Mouse (Mus musculus) myocyte (in vitro differentiated cells): ENCODE data around the gene Pde8a. TPM values are rescaled to one million over a fixed set of nuclear protein-coding genes. Genes with fewer than 3 reads are reported as not detected.
A peak's percentile ranks its signal among the peaks of the same experiment; 100 is the strongest.

Experiments used
- H3K27me3 ChIP-seq: one replicate; pipeline ENCODE4 v1.6.1; 2011; ENCODE audit not compliant: control insufficient read depth, insufficient read depth, insufficient read length
- H3K36me3 ChIP-seq: one replicate; pipeline ENCODE4 v1.6.1; 2011; ENCODE audit not compliant: control insufficient read depth, insufficient read depth
- H3K4me2 ChIP-seq: one replicate; pipeline ENCODE4 v1.6.1; 2011; ENCODE audit warnings: low read depth, control low read depth
- H3K4me3 ChIP-seq: one replicate; pipeline ENCODE4 v1.5.1; 2011; ENCODE audit warnings: mild to moderate bottlenecking, control low read depth, moderate library complexity
- H3K79me2 ChIP-seq: one replicate; pipeline ENCODE4 v1.6.1; 2011; ENCODE audit not compliant: control insufficient read depth, insufficient read depth
- H3ac ChIP-seq: one replicate; pipeline ENCODE4 v1.6.1; 2011; ENCODE audit not compliant: control insufficient read depth, insufficient read length
- CEBPB ChIP-seq: IDR thresholded peaks from 2 replicates; pipeline ENCODE4 v1.6.1; 2011; ENCODE audit warnings: mild to moderate bottlenecking, moderate library complexity; ENCODE audit not compliant: poor library complexity, insufficient read depth, severe bottlenecking
- E2F4 ChIP-seq: IDR thresholded peaks from one replicate; pipeline ENCODE4 v1.6.1; 2011; ENCODE audit warnings: mild to moderate bottlenecking, control low read depth, moderate library complexity; ENCODE audit not compliant: insufficient read depth
- MAX ChIP-seq: IDR thresholded peaks from one replicate; pipeline ENCODE4 v1.6.1; 2011; ENCODE audit warnings: low read depth, mild to moderate bottlenecking, control low read depth
- MYOD1 ChIP-seq, 3 experiments: IDR thresholded peaks; one replicate each; pipeline ENCODE4 v1.6.1; 2011; ENCODE audit warnings: control low read depth in 2 of 3, low read depth in 2 of 3, mild to moderate bottlenecking in 2 of 3, moderate library complexity in 1 of 3; ENCODE audit not compliant: insufficient read length in 2 of 3, control insufficient read depth in 1 of 3
- MYOG ChIP-seq, 3 experiments: IDR thresholded peaks; one replicate each; pipeline ENCODE4 v1.6.1; 2011; ENCODE audit warnings: control low read depth in 2 of 3, low read depth in 2 of 3, mild to moderate bottlenecking in 2 of 3; ENCODE audit not compliant: insufficient read length in 2 of 3, control insufficient read depth in 1 of 3, insufficient read depth in 1 of 3
- POLR2A ChIP-seq: IDR thresholded peaks from one replicate; pipeline ENCODE4 v1.6.1; 2011; ENCODE audit warnings: low read depth, mild to moderate bottlenecking, control low read depth, moderate library complexity; ENCODE audit not compliant: insufficient read length
- POLR2AphosphoS2 ChIP-seq: IDR thresholded peaks from one replicate; pipeline ENCODE4 v1.6.1; 2011; ENCODE audit warnings: low read depth, control low read depth; ENCODE audit not compliant: insufficient read length
- REST ChIP-seq: IDR thresholded peaks from one replicate; pipeline ENCODE4 v1.6.1; 2011; ENCODE audit warnings: mild to moderate bottlenecking, control low read depth, moderate library complexity; ENCODE audit not compliant: insufficient read depth, insufficient read length
- SRF ChIP-seq: IDR thresholded peaks from one replicate; pipeline ENCODE4 v1.6.1; 2011; ENCODE audit warnings: low read depth; ENCODE audit not compliant: control insufficient read depth, insufficient read length
- TCF12 ChIP-seq: IDR thresholded peaks from one replicate; pipeline ENCODE4 v1.6.1; 2011; ENCODE audit warnings: mild to moderate bottlenecking, control low read depth; ENCODE audit not compliant: poor library complexity, insufficient read depth, severe bottlenecking
- TCF3 ChIP-seq: IDR thresholded peaks from one replicate; pipeline ENCODE4 v1.6.1; 2011; ENCODE audit warnings: low read depth, control low read depth; ENCODE audit not compliant: insufficient read length
- USF1 ChIP-seq: IDR thresholded peaks from one replicate; pipeline ENCODE4 v1.6.1; 2011; ENCODE audit warnings: low read depth, mild to moderate bottlenecking, control low read depth, moderate library complexity
- polyA plus RNA-seq: library from polyadenylated mRNA; unstranded; fragments of >200 nt; fragmentation: generic; extraction: Trizol; gene quantifications from one replicate; pipeline ENCODE4 v1.2.1, GENCODE M21; 2012; ENCODE audit warnings: missing spikeins

The Pde8a gene
- polyA plus RNA-seq, 1 experiment = 3.5 TPM

DNA sequence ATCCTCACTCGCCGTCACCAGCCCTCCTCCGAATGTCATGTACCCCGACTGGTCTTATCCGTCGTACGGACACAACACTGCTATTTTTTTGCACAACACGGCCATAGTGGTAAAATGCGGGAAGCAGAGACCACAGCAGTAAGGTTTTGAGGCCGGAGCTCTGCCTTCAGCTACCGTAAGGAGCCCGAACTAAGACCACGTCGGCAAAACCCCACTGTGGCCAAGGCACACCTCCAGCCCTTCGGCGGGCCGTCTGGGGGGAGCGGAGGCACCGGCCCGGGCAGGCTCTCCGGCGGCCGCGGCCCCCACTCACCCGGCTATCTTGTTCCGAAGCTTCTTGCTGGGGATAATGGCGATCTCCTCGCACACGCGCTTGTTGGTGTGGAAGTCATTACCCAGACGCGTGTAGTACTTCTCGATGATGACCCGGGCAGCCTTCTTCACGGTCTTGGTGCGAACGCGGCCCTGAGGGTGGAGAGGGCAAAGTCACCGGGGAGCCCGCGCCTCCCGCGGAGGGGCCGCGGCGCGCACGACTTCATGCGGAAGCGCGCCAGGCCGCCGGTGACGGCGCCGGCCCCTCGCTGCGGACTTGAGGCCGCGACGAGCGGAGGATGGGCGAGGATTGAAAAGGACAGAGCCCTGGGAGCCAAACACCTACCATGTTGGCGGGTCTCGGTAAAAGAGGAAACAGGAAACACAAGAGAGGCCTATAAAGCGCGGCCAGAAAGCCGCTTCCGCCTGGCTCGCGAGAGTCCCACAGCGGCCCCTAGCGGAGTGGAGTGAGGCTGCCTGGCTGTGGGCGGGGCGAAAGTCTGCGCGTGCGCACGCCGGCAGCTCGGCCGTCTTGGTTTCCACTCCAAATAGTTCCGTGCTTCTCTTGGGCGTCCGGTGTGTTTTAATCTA lies 131.4 kb downstream of the Pde8a start, which contains the start of gene Rps17:
Rps17 (minus strand) TSS at position 711 of the 903 bp plus-strand sequence.
- peaks cover 46% of the 10 kb centered on the region for H3K79me2 ChIP-seq
- peaks cover 39% of the 10 kb centered on the region for H3K36me3 ChIP-seq
- H3K4me3 ChIP-seq = peak within 1 kb of the TSS; percentile 84
- no peak for TF ChIP-seq TCF12
- TF ChIP-seq SRF = no peak
- TF ChIP-seq MYOG (IDR thresholded peaks at IDR 0.05; ENCODE audit: control insufficient read depth in 1 of 3, insufficient read depth in 1 of 3, insufficient read length in 2 of 3, low read depth in 2 of 3) = no peak
- TF ChIP-seq E2F4 = peak; percentile 1
- TF ChIP-seq POLR2AphosphoS2 = no peak
- no peak for TF ChIP-seq CEBPB
- peak; percentile 70 for TF ChIP-seq POLR2A
- peak; percentile 29 for TF ChIP-seq MAX
- H3K4me2 ChIP-seq = peak within 1 kb of the TSS; percentile 100
- H3K27me3 ChIP-seq = peaks cover 4% of the 10 kb centered on the region
- peak within 1 kb of the TSS; percentile 76 for H3ac ChIP-seq

DNA sequence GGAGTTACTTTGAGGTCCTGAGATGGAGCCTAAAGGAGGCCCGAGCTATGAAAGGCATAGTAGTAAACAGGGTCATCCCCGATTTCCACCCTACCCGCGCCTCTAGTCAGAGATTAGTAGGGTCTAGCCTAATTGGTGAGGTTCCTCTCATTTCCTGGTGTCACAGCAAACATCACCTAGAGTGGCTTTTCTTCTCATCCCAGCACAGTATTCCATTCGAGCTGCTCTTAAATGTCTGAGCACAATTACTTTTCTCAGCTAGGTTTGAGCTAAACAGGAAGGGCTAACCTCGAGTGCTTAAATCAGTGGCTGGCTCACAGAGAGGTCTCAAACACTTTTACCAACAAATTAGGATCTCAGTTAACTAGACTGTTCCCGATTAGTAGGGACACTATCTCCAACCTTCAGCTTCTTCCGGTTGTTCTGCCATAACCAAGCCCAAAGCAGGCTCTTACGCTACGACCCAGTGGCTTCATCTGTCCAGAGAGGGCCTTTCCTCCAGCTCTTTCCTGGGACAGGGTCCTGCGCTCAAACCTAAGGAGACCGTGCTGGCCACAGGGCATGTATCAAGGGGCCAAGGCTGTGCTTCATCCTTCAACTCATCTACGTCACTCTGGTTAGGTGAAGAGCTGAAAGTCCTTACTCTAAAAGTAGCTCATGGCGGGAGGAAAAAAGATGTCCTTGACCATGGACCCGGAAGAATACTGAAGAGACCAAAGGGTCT lies 132.2 kb downstream of the Pde8a start:
- Histone ChIP-seq H3K4me2 (peak overlapping the region; percentile 73), H3K4me3 (peak overlapping the region; percentile 84), H3K79me2 (peaks cover 38% of the 10 kb centered on the region), H3ac (no peak overlapping the region), H3K36me3 (peaks cover 31% of the 10 kb centered on the region), H3K27me3 (peaks cover 5% of the 10 kb centered on the region)
- TF ChIP-seq POLR2AphosphoS2 (no peak), MAX (no peak), SRF (no peak)

DNA sequence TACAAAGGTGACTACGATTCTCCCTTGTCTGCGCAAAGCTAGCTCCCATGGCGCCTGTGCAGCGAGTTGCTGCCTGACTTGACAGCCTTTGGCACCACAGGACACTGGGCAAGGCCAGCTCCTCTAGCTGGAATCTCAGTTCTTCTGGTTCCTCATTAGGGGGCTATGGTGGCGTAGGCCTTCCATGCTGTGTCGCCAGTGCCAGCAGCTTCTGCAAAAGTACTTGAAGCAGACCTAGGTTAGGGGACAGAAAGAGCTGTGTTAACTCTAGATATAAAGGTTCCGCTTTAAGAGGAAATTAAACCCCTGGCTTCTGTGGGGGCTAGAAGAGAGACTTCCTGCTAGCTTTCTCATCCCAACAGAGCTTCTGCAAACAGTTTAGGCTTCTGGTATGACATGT lies 134.8 kb downstream of the Pde8a start:
- peaks cover 17% of the 10 kb centered on the region for H3K79me2 ChIP-seq
- H3ac ChIP-seq = no peak overlapping the region
- TF ChIP-seq E2F4 = no peak
- no peak for TF ChIP-seq MAX
- TF ChIP-seq MYOD1 (IDR thresholded peaks at IDR 0.05; ENCODE audit: control insufficient read depth in 1 of 3, insufficient read length in 2 of 3, low read depth in 2 of 3) = no peak
- no peak for TF ChIP-seq MYOG (IDR thresholded peaks at IDR 0.05; ENCODE audit: control insufficient read depth in 1 of 3, insufficient read depth in 1 of 3, insufficient read length in 2 of 3, low read depth in 2 of 3)
- no peak for TF ChIP-seq SRF
- no peak for TF ChIP-seq POLR2A
- no peak for TF ChIP-seq USF1
- TF ChIP-seq TCF3 = no peak
- TF ChIP-seq CEBPB = no peak
- TF ChIP-seq TCF12 = no peak
- TF ChIP-seq REST = no peak
- TF ChIP-seq POLR2AphosphoS2 = no peak
- H3K36me3 ChIP-seq = peaks cover 6% of the 10 kb centered on the region
- H3K4me2 ChIP-seq = no peak overlapping the region
- peaks cover 15% of the 10 kb centered on the region for H3K27me3 ChIP-seq
- no peak overlapping the region for H3K4me3 ChIP-seq

DNA sequence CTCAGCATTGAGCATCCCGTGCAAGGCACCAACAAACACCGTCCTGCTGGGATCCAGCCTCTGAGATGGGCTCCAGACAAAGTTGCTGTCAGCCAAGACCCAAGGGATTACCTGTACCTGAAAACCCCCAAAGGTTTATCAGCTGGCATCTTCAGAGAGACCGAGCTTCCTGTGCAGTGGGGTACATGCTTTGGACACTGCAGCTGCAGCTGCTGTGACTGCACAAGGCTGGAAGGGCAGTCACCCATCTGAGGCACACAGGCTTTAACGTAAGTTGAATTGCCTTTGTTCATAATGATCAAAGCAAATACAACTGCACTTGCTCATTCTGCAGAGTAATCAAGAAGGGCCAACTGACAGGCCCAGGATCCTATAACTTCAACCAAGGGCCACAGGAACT lies 138.4 kb downstream of the Pde8a start:
- Histone ChIP-seq H3K4me3 (no peak overlapping the region), H3K36me3 (no peaks in the 10 kb centered on the region), H3K27me3 (peaks cover 23% of the 10 kb centered on the region), H3K4me2 (no peak overlapping the region), H3ac (no peak overlapping the region), H3K79me2 (no peaks in the 10 kb centered on the region)
- TF ChIP-seq POLR2A = no peak
- TF ChIP-seq MYOG (IDR thresholded peaks at IDR 0.05; ENCODE audit: control insufficient read depth in 1 of 3, insufficient read depth in 1 of 3, insufficient read length in 2 of 3, low read depth in 2 of 3) = no peak
- no peak for TF ChIP-seq MYOD1 (IDR thresholded peaks at IDR 0.05; ENCODE audit: control insufficient read depth in 1 of 3, insufficient read length in 2 of 3, low read depth in 2 of 3)
- no peak for TF ChIP-seq REST
- TF ChIP-seq E2F4 = no peak
- TF ChIP-seq TCF12 = no peak
- TF ChIP-seq USF1 = no peak

DNA sequence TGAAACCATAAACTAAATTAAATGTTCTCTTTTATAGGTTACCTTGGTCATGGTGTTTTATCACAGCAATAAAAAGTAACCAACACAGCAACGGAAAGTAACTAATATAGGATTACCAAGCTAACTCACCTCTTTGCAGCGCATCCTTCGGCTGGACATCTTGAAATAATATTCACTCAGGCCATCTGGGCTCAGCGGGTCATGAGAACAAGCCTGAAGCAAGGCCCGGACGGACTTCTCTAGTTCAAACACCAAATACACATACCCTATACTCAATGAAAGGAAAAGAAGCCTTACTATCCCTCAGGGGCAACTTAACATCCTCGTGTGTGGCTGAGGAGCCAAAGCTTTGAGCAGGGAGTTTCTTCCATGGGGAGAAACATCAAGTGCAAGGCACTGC lies 142.3 kb downstream of the Pde8a start:
- H3K79me2 ChIP-seq = no peaks in the 10 kb centered on the region
- H3K27me3 ChIP-seq = peaks cover 25% of the 10 kb centered on the region
- TF ChIP-seq USF1 = no peak
- no peak for TF ChIP-seq REST
- no peak for TF ChIP-seq MAX
- TF ChIP-seq POLR2A = no peak
- no peak for TF ChIP-seq E2F4
- no peaks in the 10 kb centered on the region for H3K36me3 ChIP-seq
- H3K4me2 ChIP-seq = no peak overlapping the region
- no peak overlapping the region for H3K4me3 ChIP-seq
- H3ac ChIP-seq = no peak overlapping the region
